Mouse (Mus musculus): ENCODE measurements around the gene Slco1b2. TPM values are rescaled to one million over a fixed set of nuclear protein-coding genes. Genes with fewer than 3 reads are reported as not detected.

The Slco1b2 gene
- polyA plus RNA-seq, 1 experiment from 2014 or later = not detected

- H3K36me3 ChIP-seq = no peaks in the 10 kb centered on the region
- H3K4me1 ChIP-seq (replicated peaks) = no peaks in the 10 kb centered on the region
- H3K9me3 ChIP-seq = no peaks in the 10 kb centered on the region
- no peak overlapping the region for H3K27ac ChIP-seq
- H3K27me3 ChIP-seq (replicated peaks) = no peaks in the 10 kb centered on the region
- no peak for ATAC-seq
- H3K9ac ChIP-seq = no peak overlapping the region
- 60% methylated on average over 4 of the region's 4 CpGs for WGBS
- H3K4me3 ChIP-seq (replicated peaks) = no peak overlapping the region
- no peak overlapping the region for H3K4me2 ChIP-seq (replicated peaks)
Measured at GRCm38 (mm10) chr6:141687008-141687407, 57.7 kb downstream of the Slco1b2 start.

- H3K4me1 ChIP-seq (replicated peaks) = no peaks in the 10 kb centered on the region
- H3K36me3 ChIP-seq = no peaks in the 10 kb centered on the region
- H3K4me2 ChIP-seq (replicated peaks) = no peak overlapping the region
- ATAC-seq = no peak
- no peak overlapping the region for H3K27ac ChIP-seq
- H3K9me3 ChIP-seq = no peaks in the 10 kb centered on the region
- no peak overlapping the region for H3K4me3 ChIP-seq (replicated peaks)
- H3K27me3 ChIP-seq (replicated peaks) = no peaks in the 10 kb centered on the region
- H3K9ac ChIP-seq = no peak overlapping the region
Measured at GRCm38 (mm10) chr6:141691246-141691645, 61.9 kb downstream of the Slco1b2 start.

Other genes with a start within 250 kb of the Slco1b2 start
- gene Slco1c1, start 105.2 kb upstream of the Slco1b2 start, polyA plus RNA-seq (2015; fragmentation: Nextera tagmentation; extraction: Ambion mirVana) = 0.19 and 0.20 TPM in 2 replicates
- not detected in 2 replicates for gene Gm5724, start 144.3 kb downstream of the Slco1b2 start, polyA plus RNA-seq (2015; fragmentation: Nextera tagmentation; extraction: Ambion mirVana)
- not detected in 2 replicates for gene Slco1a4, start 226.7 kb downstream of the Slco1b2 start, polyA plus RNA-seq (2015; fragmentation: Nextera tagmentation; extraction: Ambion mirVana)

Measured in intestine, embryonic 15.5 days (tissue).